In the genomic region with DNA sequence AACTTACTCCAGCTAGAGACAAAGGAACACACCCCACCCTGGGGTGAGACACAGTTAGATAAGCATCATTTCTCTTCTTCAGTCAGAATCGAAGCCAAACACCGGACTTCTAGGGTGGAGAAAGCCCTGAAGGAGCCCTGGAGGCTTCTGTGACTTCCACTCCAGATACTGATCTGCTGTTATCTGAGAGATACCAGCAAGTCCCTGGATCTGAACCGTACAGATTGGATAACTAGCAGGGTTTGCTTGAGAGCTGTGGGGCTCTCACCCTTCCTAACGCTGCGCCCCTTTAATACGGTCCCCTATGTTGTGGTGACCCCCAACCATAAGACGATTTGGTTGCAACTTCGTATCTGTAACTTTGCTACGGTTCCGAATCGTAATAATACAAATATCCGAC, we compare ENCODE assay signal across 12 mouse cellular contexts. TPM values are rescaled to one million over a fixed set of nuclear protein-coding genes. Genes with fewer than 3 reads are reported as not detected.
DNase-seq lines count a peak whose midpoint lies in the region; ATAC-seq and TF ChIP-seq lines count a peak whose summit lies in the region.
"Had no signal": no experiment of that assay in that cellular context is flagged by ENCODE, and none has a peak within 500 bp of the region (broad histone marks: within the 10 kb centered on the region; RNA-seq: fewer than 3 reads in every experiment).

No protein-coding gene starts in this region.

- H3K4me3 ChIP-seq in heart, embryonic 12.5 days = peak overlapping the region; percentile 92
- no peak overlapping the region for H3K4me3 ChIP-seq in lung, adult 2 months (replicated peaks; ENCODE audit: extremely low read depth, low read depth, low read length)
- peak overlapping the region; percentile 58; the same call in 1 of the 2 replicates for H3K4me3 ChIP-seq in intestine, embryonic 15.5 days (replicated peaks)
- H3K4me3 ChIP-seq in neural tube, embryonic 13.5 days = no peak overlapping the region
- no peak overlapping the region for H3K4me3 ChIP-seq in cerebellum, adult 2 months (replicated peaks; ENCODE audit: insufficient read depth, low read depth, low read length)

- 0 out of 2 replicates have a peak overlapping the region, but pooled peaks have one; percentile 94 for H3K9ac ChIP-seq in heart, embryonic 12.5 days
- H3K9ac ChIP-seq in intestine, embryonic 15.5 days = no peak overlapping the region; the same call in 1 of the 2 replicates
- H3K9ac ChIP-seq in neural tube, embryonic 13.5 days = no peak overlapping the region

- no peak for TF ChIP-seq CTCF in lung, adult 2 months (IDR thresholded peaks at IDR 0.05; ENCODE audit: insufficient read depth, low read length)
- no peak for TF ChIP-seq CTCF in cerebellum, adult 2 months (IDR thresholded peaks at IDR 0.05; ENCODE audit: borderline replicate concordance, insufficient read depth, low read depth, low read length)

- intact Hi-C loops in heart, postnatal 14 days (cut with DNase I) = loop anchor here (5.0 to 10.0 kb wide), 3 partner anchors 45 to 463 kb away; no protein-coding TSS in a partner anchor

- H3K27me3 ChIP-seq in heart, embryonic 12.5 days (replicated peaks) = no peaks in the 10 kb centered on the region
- H3K27me3 ChIP-seq in intestine, embryonic 15.5 days (replicated peaks) = no peaks in the 10 kb centered on the region
- no peaks in the 10 kb centered on the region for H3K27me3 ChIP-seq in neural tube, embryonic 13.5 days
- H3K27me3 ChIP-seq in cerebellum, adult 2 months (ENCODE audit: control insufficient read depth, insufficient read depth, low read length) = no peaks in the 10 kb centered on the region

- peaks cover 47% of the 10 kb centered on the region for H3K4me1 ChIP-seq in heart, embryonic 12.5 days (replicated peaks)
- H3K4me1 ChIP-seq in lung, adult 2 months (ENCODE audit: control insufficient read depth, insufficient read depth, low read length) = peaks cover 14% of the 10 kb centered on the region
- peaks cover 24% of the 10 kb centered on the region for H3K4me1 ChIP-seq in intestine, embryonic 15.5 days (replicated peaks)
- H3K4me1 ChIP-seq in neural tube, embryonic 13.5 days (replicated peaks) = peaks cover 20% of the 10 kb centered on the region
- no peaks in the 10 kb centered on the region for H3K4me1 ChIP-seq in cerebellum, adult 2 months (ENCODE audit: control insufficient read depth, insufficient read depth, low read length)

- H3K27ac ChIP-seq in heart, embryonic 12.5 days (ENCODE audit: poor library complexity, severe bottlenecking) = peak overlapping the region; percentile 49; the same call in 1 of the 2 replicates
- no peak overlapping the region; the same call in 1 of the 2 replicates for H3K27ac ChIP-seq in intestine, embryonic 15.5 days
- H3K27ac ChIP-seq in neural tube, embryonic 13.5 days (replicated peaks) = no peak overlapping the region
- no peak overlapping the region for H3K27ac ChIP-seq in cerebellum, adult 2 months (ENCODE audit: insufficient read depth, low read length)

- DNase-seq in heart, postnatal 14 days = no peak
- peak; percentile 29 for DNase-seq in lung, postnatal 36 days
- DNase-seq in lung, adult 2 months = no peak
- DNase-seq in right cerebral cortex, postnatal 36 days (ENCODE audit: low spot score in 2 of 2) = no peak
- no peak for DNase-seq in cerebellum, adult 2 months
- DNase-seq: gastrocnemius, postnatal 10 days; kidney, postnatal 25 days; right cerebral cortex, postnatal 4 days; thymus, postnatal 36 days had no signal

- peak overlapping the region; percentile 94 for H3K4me2 ChIP-seq in heart, embryonic 12.5 days
- H3K4me2 ChIP-seq in intestine, embryonic 15.5 days (replicated peaks) = peak overlapping the region; percentile 85
- peak overlapping the region; percentile 91; the same call in 1 of the 2 replicates for H3K4me2 ChIP-seq in neural tube, embryonic 13.5 days

- no peak for ATAC-seq in heart, embryonic 12.5 days (ENCODE audit: insufficient number of reproducible peaks, low FRiP score)
- ATAC-seq in intestine, embryonic 15.5 days = no peak
- no peak for ATAC-seq in neural tube, embryonic 13.5 days (ENCODE audit: low read depth)

- peaks cover 43% of the 10 kb centered on the region for H3K36me3 ChIP-seq in heart, embryonic 12.5 days
- peaks cover 32% of the 10 kb centered on the region for H3K36me3 ChIP-seq in intestine, embryonic 15.5 days
- peaks cover 53% of the 10 kb centered on the region for H3K36me3 ChIP-seq in neural tube, embryonic 13.5 days

- TF ChIP-seq POLR2A in lung, adult 2 months (IDR thresholded peaks at IDR 0.05; ENCODE audit: borderline replicate concordance, extremely low read depth, low read depth, low read length) = no peak
- no peak for TF ChIP-seq POLR2A in cerebellum, adult 2 months (IDR thresholded peaks at IDR 0.05; ENCODE audit: borderline replicate concordance, insufficient read depth, low read length)

- 83% methylated on average over 12 of the region's 12 CpGs for WGBS in heart, embryonic 12.5 days
- 71% methylated on average over 12 of the region's 12 CpGs for WGBS in lung, adult 2 months
- 86% methylated on average over 12 of the region's 12 CpGs for WGBS in intestine, embryonic 15.5 days
- WGBS in neural tube, embryonic 13.5 days = 95% methylated on average over 12 of the region's 12 CpGs
- WGBS in cerebellum, adult 2 months = 90% methylated on average over 12 of the region's 12 CpGs

- H3K9me3 ChIP-seq in heart, embryonic 12.5 days (replicated peaks) = no peaks in the 10 kb centered on the region
- H3K9me3 ChIP-seq in intestine, embryonic 15.5 days = no peaks in the 10 kb centered on the region
- no peaks in the 10 kb centered on the region for H3K9me3 ChIP-seq in neural tube, embryonic 13.5 days

RNA-seq across cellular contexts. Expression of gene Prkab1, which starts 2.2 kb away (rescaled TPM):
- polyA plus RNA-seq in heart, embryonic 12.5 days (2016; fragmentation: Nextera tagmentation; extraction: Ambion mirVana) = 52.2 and 54.9 TPM in 2 replicates
- total RNA-seq in heart, postnatal 14 days (2021) = 10 to 100 TPM; 49.4 to 59.4 TPM
- polyA plus RNA-seq in lung, adult 2 months (2012; rRNA removed) = 77.3 and 92.5 TPM in 2 replicates
- polyA plus RNA-seq in intestine, embryonic 15.5 days (2015; fragmentation: Nextera tagmentation; extraction: Ambion mirVana) = 68.4 and 69.9 TPM in 2 replicates
- 45.9 and 49.4 TPM in 2 replicates for polyA plus RNA-seq in neural tube, embryonic 13.5 days (2015; fragmentation: Nextera tagmentation; extraction: Ambion mirVana)
- polyA plus RNA-seq in cerebellum, adult 2 months (2012; rRNA removed) = 39.6 and 43.8 TPM in 2 replicates

Comparison
In these comparisons a context has a peak if more than half of its experiments do, and no peak if none do; other contexts are left out.
1. H3K4me3 ChIP-seq: peak in heart, embryonic 12.5 days (single experiment) and intestine, embryonic 15.5 days (single experiment); none in lung, adult 2 months (single experiment), neural tube, embryonic 13.5 days (single experiment) and cerebellum, adult 2 months (single experiment).
2. Peak in every context shown above with its lines, with median percentiles within 50 percentile points of each other: H3K4me2 ChIP-seq.